Mouse (Mus musculus): Measurements from ENCODE around the gene Lrp8. TPM values are rescaled to one million over a fixed set of nuclear protein-coding genes. Genes with fewer than 3 reads are reported as not detected.

The Lrp8 gene
- polyA plus RNA-seq, 1 experiment from 2014 or later = 42.6 TPM

DNA sequence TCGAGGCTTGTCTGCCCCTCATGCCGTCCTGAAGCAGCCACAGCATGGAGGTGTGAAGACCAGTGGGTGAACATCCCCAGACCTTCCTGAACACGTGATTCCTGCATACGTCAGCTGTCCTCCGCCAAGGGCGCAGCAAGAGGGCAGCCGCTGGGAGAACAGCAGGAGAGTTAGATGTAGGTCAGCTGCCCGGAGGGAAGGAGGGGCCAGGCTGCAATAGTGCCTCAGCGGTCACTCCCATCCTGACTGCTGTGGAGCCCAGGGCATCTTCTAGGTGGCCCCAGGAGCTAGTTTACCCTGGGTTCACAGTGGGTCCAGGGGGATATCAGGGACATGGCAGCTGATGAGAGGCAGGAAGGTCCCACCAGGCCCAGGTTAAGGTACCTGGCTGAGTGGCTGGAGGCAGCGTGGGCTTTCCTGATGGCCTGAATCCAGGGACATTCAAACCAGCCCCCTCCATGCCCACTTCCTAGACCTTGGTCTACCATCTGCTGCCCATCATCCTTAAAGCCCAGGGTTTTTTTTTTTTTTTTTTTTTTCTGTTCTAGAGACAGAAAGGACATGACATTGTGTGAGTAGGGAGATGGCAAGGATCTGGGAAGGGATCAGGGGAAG lies 9.8 kb downstream of the Lrp8 start:
- Histone ChIP-seq H3K4me2 (no peak overlapping the region), H3K9ac (no peak overlapping the region), H3K36me3 (ENCODE audit: poor library complexity, severe bottlenecking) (peaks cover 80% of the 10 kb centered on the region), H3K9me3 (replicated peaks) (no peaks in the 10 kb centered on the region), H3K4me1 (peaks cover 84% of the 10 kb centered on the region), H3K4me3 (no peak overlapping the region), H3K27ac (0 out of 2 replicates have a peak overlapping the region, but pooled peaks have one; percentile 16), H3K27me3 (no peaks in the 10 kb centered on the region)
- ATAC-seq = no peak
- 63% methylated on average over 10 of the region's 10 CpGs for WGBS

DNA sequence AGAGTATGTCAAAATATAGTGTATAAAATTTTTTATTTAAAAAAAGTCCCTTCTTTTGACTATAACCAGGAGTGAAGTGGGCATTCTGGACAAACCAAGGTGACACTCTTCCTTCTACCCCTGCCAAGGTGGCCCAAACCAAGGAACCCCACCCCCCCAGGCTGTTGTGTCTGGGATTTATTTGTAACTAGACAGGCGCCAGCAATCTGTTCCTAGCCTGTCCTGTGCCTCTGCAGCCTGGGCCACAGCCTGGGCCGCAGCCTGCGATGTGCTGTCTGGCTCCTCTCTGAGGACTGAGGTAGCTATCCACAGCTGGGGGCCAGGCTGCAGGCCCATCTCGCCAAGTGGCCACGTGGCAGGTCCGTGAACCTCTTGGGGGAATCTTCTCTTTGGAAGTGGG lies 10.3 kb downstream of the Lrp8 start:
- H3K36me3 ChIP-seq (ENCODE audit: poor library complexity, severe bottlenecking) = peaks cover 78% of the 10 kb centered on the region
- no peak overlapping the region for H3K9ac ChIP-seq
- no peak overlapping the region for H3K4me2 ChIP-seq
- WGBS = 73% methylated on average over 6 of the region's 6 CpGs
- H3K9me3 ChIP-seq (replicated peaks) = no peaks in the 10 kb centered on the region
- peaks cover 85% of the 10 kb centered on the region for H3K4me1 ChIP-seq
- no peaks in the 10 kb centered on the region for H3K27me3 ChIP-seq
- H3K4me3 ChIP-seq = no peak overlapping the region
- no peak overlapping the region for H3K27ac ChIP-seq
- ATAC-seq = no peak

DNA sequence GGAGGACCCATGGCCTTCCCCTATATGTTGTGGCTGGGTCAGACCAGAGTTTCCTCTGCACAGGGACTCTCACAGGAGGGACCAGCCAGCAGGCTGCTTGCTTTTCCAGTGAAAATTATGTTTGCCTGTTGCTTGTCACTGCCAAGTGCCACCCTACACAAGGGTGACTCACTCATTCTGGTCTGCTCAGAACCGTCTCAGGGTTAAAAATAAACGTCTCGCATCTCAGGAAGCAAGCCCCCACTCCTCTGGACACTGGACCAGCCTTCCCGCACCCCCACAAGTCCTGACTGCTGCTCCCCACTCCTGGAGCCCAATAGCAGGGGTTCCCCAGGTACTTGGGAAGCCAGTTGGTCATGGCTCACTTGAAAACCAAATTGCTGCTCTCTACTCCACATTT lies 14.4 kb downstream of the Lrp8 start:
- Histone ChIP-seq H3K27ac (peak overlapping the region; percentile 87), H3K4me1 (peaks cover 98% of the 10 kb centered on the region)
- 93% methylated on average over 4 of the region's 4 CpGs for whole genome bisulfite sequencing

DNA sequence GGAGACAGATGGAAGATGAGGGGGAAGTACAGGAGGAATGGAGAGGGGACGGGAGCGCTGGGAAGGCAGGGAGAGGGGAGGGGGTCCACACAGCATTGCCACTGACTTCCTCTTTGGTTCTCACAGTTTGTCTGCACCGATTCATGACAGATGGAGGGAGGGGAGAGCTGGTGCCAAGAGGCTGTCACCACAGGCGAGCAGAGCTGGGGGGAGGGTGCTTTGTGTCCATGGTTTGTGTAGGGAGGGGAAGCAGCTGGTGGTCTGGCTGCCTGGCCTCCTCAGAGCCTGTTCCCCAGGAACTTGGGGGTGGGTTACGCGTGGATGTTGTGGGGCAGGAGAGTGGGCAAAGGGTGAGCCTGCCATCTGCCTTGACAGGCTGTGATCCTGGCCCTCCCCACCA lies 15.4 kb downstream of the Lrp8 start:
- 23% methylated on average over 6 of the region's 6 CpGs for WGBS
- Histone ChIP-seq H3K4me1 (peaks cover 98% of the 10 kb centered on the region), H3K4me3 (no peak overlapping the region), H3K9me3 (replicated peaks) (no peaks in the 10 kb centered on the region), H3K36me3 (ENCODE audit: poor library complexity, severe bottlenecking) (peaks cover 50% of the 10 kb centered on the region), H3K27ac (peak overlapping the region; percentile 87), H3K9ac (peak overlapping the region; percentile 45), H3K27me3 (no peaks in the 10 kb centered on the region), H3K4me2 (peak overlapping the region; percentile 31)
- ATAC-seq = peak; percentile 74

More for the DNA sequence above, 14.4 kb downstream of the Lrp8 start:
- no peak for ATAC-seq
- Histone ChIP-seq H3K27me3 (no peaks in the 10 kb centered on the region), H3K4me2 (no peak overlapping the region), H3K9me3 (replicated peaks) (no peaks in the 10 kb centered on the region), H3K9ac (no peak overlapping the region), H3K36me3 (ENCODE audit: poor library complexity, severe bottlenecking) (peaks cover 56% of the 10 kb centered on the region), H3K4me3 (no peak overlapping the region)

DNA sequence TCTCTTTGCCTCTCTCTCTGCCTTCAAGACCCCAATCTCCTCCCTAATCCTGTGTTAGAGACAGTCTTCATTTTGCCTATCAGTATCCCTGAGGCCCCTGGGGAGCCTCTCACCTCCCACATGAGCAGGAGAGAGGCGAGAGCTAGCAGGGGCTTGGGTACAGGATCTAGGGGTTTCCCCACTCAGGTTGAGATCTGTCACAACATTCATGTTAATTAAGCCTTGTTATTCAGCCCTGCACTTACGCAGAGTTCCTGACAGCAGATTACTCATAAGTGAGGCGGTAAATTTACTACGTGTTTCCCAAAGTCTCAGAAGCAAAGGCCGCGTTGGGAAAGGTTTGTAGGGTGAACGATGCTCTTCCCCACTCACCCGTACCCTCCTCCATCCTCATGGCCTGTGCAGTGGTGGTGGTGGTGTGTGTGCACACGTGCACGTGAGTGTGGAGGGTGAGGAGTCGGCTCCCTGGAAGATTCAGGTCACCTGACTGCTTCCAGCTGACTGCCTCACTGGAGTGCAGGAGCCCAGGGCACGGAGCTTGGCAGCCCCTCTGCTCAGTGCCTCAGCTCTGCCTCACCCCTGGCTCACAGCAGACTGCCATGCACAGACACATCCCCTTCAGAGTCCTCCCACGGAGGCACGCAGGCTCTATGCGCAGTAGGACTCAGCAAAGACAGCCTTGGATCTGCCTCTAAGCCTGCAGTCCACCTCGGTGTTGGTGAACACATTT lies 18.1 kb downstream of the Lrp8 start:
- H3K9ac ChIP-seq = peak overlapping the region; percentile 43
- no peaks in the 10 kb centered on the region for H3K27me3 ChIP-seq
- peak; percentile 22 for ATAC-seq
- H3K4me2 ChIP-seq = peak overlapping the region; percentile 36
- peaks cover 100% of the 10 kb centered on the region for H3K4me1 ChIP-seq
- peaks cover 28% of the 10 kb centered on the region for H3K36me3 ChIP-seq (ENCODE audit: poor library complexity, severe bottlenecking)
- H3K9me3 ChIP-seq (replicated peaks) = no peaks in the 10 kb centered on the region
- WGBS = 36% methylated on average over 16 of the region's 16 CpGs
- H3K27ac ChIP-seq = peak overlapping the region; percentile 90
- H3K4me3 ChIP-seq = no peak overlapping the region

DNA sequence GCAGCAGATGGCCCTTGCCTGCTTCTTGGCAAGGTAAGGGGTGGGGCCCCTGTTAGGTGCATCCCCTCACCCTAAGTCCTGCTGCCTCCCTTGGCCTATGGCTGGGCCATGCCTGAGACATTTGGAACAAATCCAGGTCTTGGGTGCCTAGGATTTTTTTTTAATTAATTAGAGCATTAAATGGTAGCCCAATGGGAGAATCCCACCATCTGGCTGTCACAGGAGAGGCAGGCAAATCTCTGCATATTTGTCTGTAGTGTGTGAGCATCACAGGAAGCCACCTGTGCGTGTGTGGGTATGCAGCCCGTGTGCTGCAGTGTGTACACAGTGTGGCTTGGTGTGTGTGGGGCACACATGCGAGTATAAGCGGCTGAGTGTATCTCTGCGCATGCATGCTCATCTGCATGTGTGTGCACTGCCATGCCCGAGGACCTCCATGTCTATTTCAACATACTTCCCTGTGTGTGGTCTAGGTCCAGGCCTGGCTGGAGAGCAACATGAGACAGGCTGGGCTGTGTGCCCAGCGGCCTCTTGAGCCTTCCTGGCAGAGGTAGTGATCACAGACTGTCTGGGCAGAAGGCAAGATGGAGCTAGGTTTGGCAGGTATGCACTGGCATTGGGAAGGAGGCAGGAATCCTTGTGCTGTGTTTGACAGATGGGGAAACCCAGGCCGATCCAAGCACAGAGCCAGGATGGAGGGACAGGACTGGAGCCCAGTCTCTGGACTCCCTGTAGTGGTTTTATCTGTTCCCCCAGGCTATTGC lies 19.0 kb downstream of the Lrp8 start:
- 73% methylated on average over 8 of the region's 8 CpGs for WGBS
- Histone ChIP-seq H3K27ac (peak overlapping the region; percentile 90), H3K4me2 (0 out of 2 replicates have a peak overlapping the region, but pooled peaks have one; percentile 36), H3K9ac (0 out of 2 replicates have a peak overlapping the region, but pooled peaks have one; percentile 34), H3K9me3 (replicated peaks) (no peaks in the 10 kb centered on the region), H3K36me3 (ENCODE audit: poor library complexity, severe bottlenecking) (peaks cover 21% of the 10 kb centered on the region), H3K27me3 (no peaks in the 10 kb centered on the region), H3K4me3 (no peak overlapping the region), H3K4me1 (peaks cover 100% of the 10 kb centered on the region)
- peak; percentile 17 for ATAC-seq

DNA sequence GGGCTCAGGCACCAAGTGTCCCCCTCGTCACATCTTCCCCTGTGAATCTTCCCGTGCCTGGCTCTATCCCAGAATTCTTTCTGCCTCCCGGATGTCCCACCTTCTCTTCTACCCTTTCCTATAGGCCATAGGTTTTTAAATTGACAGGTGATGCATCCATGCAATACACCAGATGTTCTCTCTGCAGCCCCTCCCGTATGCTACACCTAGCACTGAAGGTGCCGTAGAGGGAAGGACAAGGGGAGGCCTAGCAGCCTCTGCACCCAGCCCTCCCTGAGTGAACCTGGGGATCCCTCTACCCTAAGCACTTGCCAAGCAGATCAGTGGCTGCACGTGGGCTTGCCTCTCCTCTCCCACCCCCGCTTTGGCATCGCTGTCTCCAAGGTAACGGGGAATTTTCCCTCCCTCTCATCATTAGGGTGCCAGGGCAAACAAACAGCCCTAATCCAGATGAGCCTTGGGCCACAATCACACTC lies 20.9 kb downstream of the Lrp8 start:
- 10% methylated on average over 9 of the region's 9 CpGs for WGBS
- peaks cover 100% of the 10 kb centered on the region for H3K4me1 ChIP-seq

DNA sequence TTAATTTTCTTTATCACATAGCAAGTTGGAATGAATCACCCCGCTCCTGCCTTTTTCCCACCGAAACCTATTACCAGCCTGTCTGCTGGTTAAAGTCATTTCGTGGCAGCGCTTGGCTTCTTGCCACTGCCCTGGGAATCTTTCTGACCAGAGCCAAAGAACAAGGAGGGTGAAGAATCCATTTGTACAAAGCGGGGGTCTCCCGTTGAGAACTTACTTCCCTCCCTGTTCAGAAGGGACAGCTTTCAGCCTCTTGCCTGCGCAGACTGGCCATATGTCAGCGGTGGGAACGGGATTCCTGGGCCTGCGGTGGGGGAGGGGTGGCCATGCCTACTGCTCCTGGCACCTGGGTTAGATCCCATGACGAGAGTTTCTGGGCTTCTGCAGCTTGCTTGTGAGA lies 21.4 kb downstream of the Lrp8 start:
- peak overlapping the region; percentile 93 for H3K27ac ChIP-seq
- peaks cover 13% of the 10 kb centered on the region for H3K36me3 ChIP-seq (ENCODE audit: poor library complexity, severe bottlenecking)
- H3K27me3 ChIP-seq = no peaks in the 10 kb centered on the region
- peak overlapping the region; percentile 57 for H3K9ac ChIP-seq
- H3K4me2 ChIP-seq = peak overlapping the region; percentile 53
- H3K9me3 ChIP-seq (replicated peaks) = no peaks in the 10 kb centered on the region
- WGBS = 8% methylated on average over 11 of the region's 11 CpGs
- peak overlapping the region; percentile 18 for H3K4me3 ChIP-seq
- ATAC-seq = no peak
- peaks cover 100% of the 10 kb centered on the region for H3K4me1 ChIP-seq

More for the DNA sequence above, 20.9 kb downstream of the Lrp8 start:
- peak overlapping the region; percentile 18 for H3K4me3 ChIP-seq
- peak; percentile 70 for ATAC-seq
- no peaks in the 10 kb centered on the region for H3K9me3 ChIP-seq (replicated peaks)
- H3K36me3 ChIP-seq (ENCODE audit: poor library complexity, severe bottlenecking) = peaks cover 18% of the 10 kb centered on the region
- H3K27ac ChIP-seq = peak overlapping the region; percentile 93
- no peaks in the 10 kb centered on the region for H3K27me3 ChIP-seq
- peak overlapping the region; percentile 53 for H3K4me2 ChIP-seq
- peak overlapping the region; percentile 57 for H3K9ac ChIP-seq

DNA sequence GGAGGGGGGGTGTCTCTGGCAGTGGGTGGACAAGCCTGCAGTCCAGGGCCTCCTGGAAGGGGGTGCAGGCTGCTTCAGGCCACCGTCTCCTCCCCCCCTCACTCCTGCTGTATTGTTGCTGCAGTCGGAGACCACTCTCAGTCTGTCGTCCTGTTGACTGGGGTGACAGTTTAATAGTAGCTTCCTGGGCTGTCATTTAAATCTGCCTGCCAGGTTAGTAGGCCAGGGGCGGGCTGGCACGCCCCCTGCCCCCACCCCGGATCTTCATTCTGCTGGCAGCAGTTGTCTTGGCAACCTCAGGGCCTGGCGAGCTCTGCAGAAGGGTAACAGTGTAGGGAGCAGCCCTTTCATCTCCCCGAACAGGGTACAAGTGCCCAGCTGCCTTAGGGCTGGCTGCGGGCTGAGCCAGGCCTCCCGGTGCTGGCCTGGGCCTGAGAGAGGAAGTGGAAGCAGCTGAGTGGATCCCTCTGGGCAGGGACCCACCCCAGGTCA lies 26.7 kb downstream of the Lrp8 start:
- peak overlapping the region; percentile 95 for H3K27ac ChIP-seq
- 2% methylated on average over 10 of the region's 10 CpGs for WGBS
- 0 out of 2 replicates have a peak, but pooled peaks cover 5% of the 10 kb centered on the region for H3K36me3 ChIP-seq (ENCODE audit: poor library complexity, severe bottlenecking)
- H3K9ac ChIP-seq = peak overlapping the region; percentile 58
- no peak overlapping the region for H3K4me3 ChIP-seq
- H3K27me3 ChIP-seq = no peaks in the 10 kb centered on the region
- peaks cover 100% of the 10 kb centered on the region for H3K4me1 ChIP-seq
- no peaks in the 10 kb centered on the region for H3K9me3 ChIP-seq (replicated peaks)
- H3K4me2 ChIP-seq = peak overlapping the region; percentile 41
- peak; percentile 89 for ATAC-seq

DNA sequence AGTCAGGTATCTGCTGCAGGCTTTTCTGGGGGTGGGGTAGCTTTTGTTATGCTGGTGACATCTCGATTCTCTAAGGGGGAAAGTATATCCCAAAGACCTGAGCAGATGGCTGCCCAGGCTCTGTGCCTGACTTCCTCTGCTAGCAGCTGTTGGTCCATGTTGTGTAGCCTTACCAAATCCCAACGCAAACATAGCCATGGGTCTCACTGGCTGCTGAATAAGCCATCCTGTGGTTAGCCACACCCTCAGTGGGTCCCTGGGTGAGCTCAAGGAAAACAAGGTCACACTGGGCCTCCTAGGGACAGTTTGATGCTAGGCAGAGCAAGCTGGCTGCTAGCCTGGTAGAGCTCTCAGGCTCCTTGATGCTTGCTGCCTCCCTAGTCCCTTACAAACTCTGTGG lies 27.6 kb downstream of the Lrp8 start:
- no peak overlapping the region for H3K4me3 ChIP-seq
- H3K9me3 ChIP-seq (replicated peaks) = no peaks in the 10 kb centered on the region
- H3K27me3 ChIP-seq = no peaks in the 10 kb centered on the region
- WGBS = 38% methylated on average over 2 of the region's 2 CpGs
- H3K9ac ChIP-seq = peak overlapping the region; percentile 58
- H3K4me1 ChIP-seq = peaks cover 100% of the 10 kb centered on the region
- 0 out of 2 replicates have a peak, but pooled peaks cover 6% of the 10 kb centered on the region for H3K36me3 ChIP-seq (ENCODE audit: poor library complexity, severe bottlenecking)
- no peak for ATAC-seq
- peak overlapping the region; percentile 41 for H3K4me2 ChIP-seq
- peak overlapping the region; percentile 95 for H3K27ac ChIP-seq

DNA sequence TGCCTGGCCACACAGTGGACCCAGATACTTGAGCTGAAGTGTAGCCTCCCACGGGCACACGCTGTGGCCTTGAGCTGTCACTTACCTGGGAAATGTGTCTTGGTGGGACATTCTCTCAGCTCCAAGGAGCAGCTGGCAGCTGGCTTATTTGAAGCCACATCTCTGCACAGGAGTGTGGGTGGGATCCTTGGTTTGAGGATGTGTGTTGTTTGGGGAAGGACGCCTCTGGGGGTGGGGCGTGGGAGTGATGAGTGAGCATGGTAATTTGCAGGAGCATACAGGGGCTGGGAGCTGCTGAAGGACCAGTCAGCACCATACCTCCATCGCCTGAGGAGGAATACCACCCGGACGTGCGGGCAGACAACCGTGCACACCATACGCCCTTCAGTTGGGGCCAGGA lies 28.1 kb downstream of the Lrp8 start:
- ATAC-seq = no peak
- Histone ChIP-seq H3K36me3 (ENCODE audit: poor library complexity, severe bottlenecking) (0 out of 2 replicates have a peak, but pooled peaks cover 8% of the 10 kb centered on the region), H3K9me3 (replicated peaks) (no peaks in the 10 kb centered on the region), H3K27ac (peak overlapping the region; percentile 95), H3K4me3 (no peak overlapping the region), H3K9ac (peak overlapping the region; percentile 58), H3K4me1 (peaks cover 100% of the 10 kb centered on the region), H3K4me2 (peak overlapping the region; percentile 41), H3K27me3 (no peaks in the 10 kb centered on the region)
- 48% methylated on average over 10 of the region's 10 CpGs for WGBS

All from forebrain, embryonic 13.5 days (tissue).